Mouse (Mus musculus): Measurements from ENCODE around the gene Cgnl1. TPM values are rescaled to one million over a fixed set of nuclear protein-coding genes. Genes with fewer than 3 reads are reported as not detected.
A peak's percentile ranks its signal among the peaks of the same experiment; 100 is the strongest.

Cgnl1 gene
- polyA plus RNA-seq, 1 experiment from 2014 or later, result 30.9 TPM

GRCm38 (mm10) chr9:71704332-71705014 is 66.9 kb downstream of the Cgnl1 start:
- ATAC-seq (ENCODE audit: low FRiP score, low TSS enrichment), result peak; percentile 57; the same call in 1 of the 2 replicates
- Histone ChIP-seq H3K36me3 (ENCODE audit: insufficient read depth, low read length) (peaks cover 6% of the 10 kb centered on the region), H3K27me3 (ENCODE audit: insufficient read depth, low read length) (no peaks in the 10 kb centered on the region), H3K27ac (ENCODE audit: low read length) (peak overlapping the region; percentile 43), H3K4me3 (ENCODE audit: low read length) (no peak overlapping the region), H3K9me3 (ENCODE audit: low read length) (no peaks in the 10 kb centered on the region), H3K4me1 (ENCODE audit: insufficient read depth, low read length) (peaks cover 12% of the 10 kb centered on the region; the same call in 1 of the 2 replicates), H3K4me2 (replicated peaks; ENCODE audit: low read depth, low read length) (no peak overlapping the region), H3K9ac (replicated peaks; ENCODE audit: low read length) (no peak overlapping the region)
- 52% methylated on average over 13 of the region's 13 CpGs for WGBS

- Histone ChIP-seq H3K9me3 (ENCODE audit: low read length) (no peaks in the 10 kb centered on the region), H3K36me3 (ENCODE audit: insufficient read depth, low read length) (no peaks in the 10 kb centered on the region), H3K9ac (replicated peaks; ENCODE audit: low read length) (no peak overlapping the region), H3K27ac (ENCODE audit: low read length) (no peak overlapping the region), H3K4me2 (replicated peaks; ENCODE audit: low read depth, low read length) (no peak overlapping the region), H3K4me1 (ENCODE audit: insufficient read depth, low read length) (peaks cover 34% of the 10 kb centered on the region), H3K4me3 (ENCODE audit: low read length) (no peak overlapping the region), H3K27me3 (ENCODE audit: insufficient read depth, low read length) (no peaks in the 10 kb centered on the region)
- ATAC-seq (ENCODE audit: low FRiP score, low TSS enrichment), result no peak
- 90% methylated on average over 5 of the region's 5 CpGs for WGBS
Measured at GRCm38 (mm10) chr9:71699087-71699486, 72.3 kb downstream of the Cgnl1 start.

- Histone ChIP-seq H3K4me3 (ENCODE audit: low read length) (no peak overlapping the region), H3K4me1 (ENCODE audit: insufficient read depth, low read length) (peaks cover 34% of the 10 kb centered on the region), H3K27me3 (ENCODE audit: insufficient read depth, low read length) (no peaks in the 10 kb centered on the region), H3K9me3 (ENCODE audit: low read length) (no peaks in the 10 kb centered on the region), H3K27ac (ENCODE audit: low read length) (no peak overlapping the region), H3K36me3 (ENCODE audit: insufficient read depth, low read length) (no peaks in the 10 kb centered on the region), H3K4me2 (replicated peaks; ENCODE audit: low read depth, low read length) (no peak overlapping the region), H3K9ac (replicated peaks; ENCODE audit: low read length) (no peak overlapping the region)
- ATAC-seq (ENCODE audit: low FRiP score, low TSS enrichment), result no peak
- 85% methylated on average over 3 of the region's 3 CpGs for WGBS
Measured at GRCm38 (mm10) chr9:71698116-71698515, 73.3 kb downstream of the Cgnl1 start.

GRCm38 (mm10) chr9:71697189-71697588 is 74.2 kb downstream of the Cgnl1 start:
- WGBS, result 65% methylated on average over 2 of the region's 2 CpGs
- no peak overlapping the region for H3K4me2 ChIP-seq (replicated peaks; ENCODE audit: low read depth, low read length)
- no peak for ATAC-seq (ENCODE audit: low FRiP score, low TSS enrichment)

GRCm38 (mm10) chr9:71696762-71697161 is 74.6 kb downstream of the Cgnl1 start:
- H3K4me3 ChIP-seq (ENCODE audit: low read length), result no peak overlapping the region
- ATAC-seq (ENCODE audit: low FRiP score, low TSS enrichment), result no peak
- no peak overlapping the region for H3K4me2 ChIP-seq (replicated peaks; ENCODE audit: low read depth, low read length)
- no peaks in the 10 kb centered on the region for H3K36me3 ChIP-seq (ENCODE audit: insufficient read depth, low read length)
- no peaks in the 10 kb centered on the region for H3K27me3 ChIP-seq (ENCODE audit: insufficient read depth, low read length)
- H3K27ac ChIP-seq (ENCODE audit: low read length), result no peak overlapping the region
- WGBS, result 73% methylated on average over 6 of the region's 6 CpGs
- no peak overlapping the region for H3K9ac ChIP-seq (replicated peaks; ENCODE audit: low read length)
- H3K4me1 ChIP-seq (ENCODE audit: insufficient read depth, low read length), result peaks cover 31% of the 10 kb centered on the region
- no peaks in the 10 kb centered on the region for H3K9me3 ChIP-seq (ENCODE audit: low read length)

More at GRCm38 (mm10) chr9:71697189-71697588, 74.2 kb downstream of the Cgnl1 start:
- Histone ChIP-seq H3K4me1 (ENCODE audit: insufficient read depth, low read length) (peaks cover 33% of the 10 kb centered on the region), H3K4me3 (ENCODE audit: low read length) (no peak overlapping the region), H3K9ac (replicated peaks; ENCODE audit: low read length) (no peak overlapping the region), H3K9me3 (ENCODE audit: low read length) (no peaks in the 10 kb centered on the region), H3K36me3 (ENCODE audit: insufficient read depth, low read length) (no peaks in the 10 kb centered on the region), H3K27ac (ENCODE audit: low read length) (no peak overlapping the region), H3K27me3 (ENCODE audit: insufficient read depth, low read length) (no peaks in the 10 kb centered on the region)

- H3K9me3 ChIP-seq (ENCODE audit: low read length), result no peaks in the 10 kb centered on the region
- no peak for ATAC-seq (ENCODE audit: low FRiP score, low TSS enrichment)
- H3K36me3 ChIP-seq (ENCODE audit: insufficient read depth, low read length), result no peaks in the 10 kb centered on the region
- no peak overlapping the region for H3K4me3 ChIP-seq (ENCODE audit: low read length)
- no peak overlapping the region for H3K9ac ChIP-seq (replicated peaks; ENCODE audit: low read length)
- 54% methylated on average over 3 of the region's 3 CpGs for WGBS
- H3K27ac ChIP-seq (ENCODE audit: low read length), result no peak overlapping the region
- H3K4me1 ChIP-seq (ENCODE audit: insufficient read depth, low read length), result peaks cover 40% of the 10 kb centered on the region
- no peak overlapping the region for H3K4me2 ChIP-seq (replicated peaks; ENCODE audit: low read depth, low read length)
- no peaks in the 10 kb centered on the region for H3K27me3 ChIP-seq (ENCODE audit: insufficient read depth, low read length)
Measured at GRCm38 (mm10) chr9:71695133-71695532, 76.3 kb downstream of the Cgnl1 start.

GRCm38 (mm10) chr9:71694223-71694622 is 77.2 kb downstream of the Cgnl1 start:
- no peaks in the 10 kb centered on the region for H3K9me3 ChIP-seq (ENCODE audit: low read length)
- 0 out of 2 replicates have a peak overlapping the region, but pooled peaks have one; percentile 0 for H3K9ac ChIP-seq (replicated peaks; ENCODE audit: low read length)
- H3K27me3 ChIP-seq (ENCODE audit: insufficient read depth, low read length), result no peaks in the 10 kb centered on the region
- H3K27ac ChIP-seq (ENCODE audit: low read length), result peak overlapping the region; percentile 66
- no peaks in the 10 kb centered on the region for H3K36me3 ChIP-seq (ENCODE audit: insufficient read depth, low read length)
- no peak overlapping the region for H3K4me2 ChIP-seq (replicated peaks; ENCODE audit: low read depth, low read length)
- ATAC-seq (ENCODE audit: low FRiP score, low TSS enrichment), result no peak
- H3K4me3 ChIP-seq (ENCODE audit: low read length), result no peak overlapping the region
- peaks cover 49% of the 10 kb centered on the region for H3K4me1 ChIP-seq (ENCODE audit: insufficient read depth, low read length)
- 28% methylated on average over 4 of the region's 4 CpGs for WGBS

- Histone ChIP-seq H3K4me1 (ENCODE audit: insufficient read depth, low read length) (peaks cover 53% of the 10 kb centered on the region), H3K27ac (ENCODE audit: low read length) (peak overlapping the region; percentile 66)
Measured at GRCm38 (mm10) chr9:71693771-71694170, 77.6 kb downstream of the Cgnl1 start.

GRCm38 (mm10) chr9:71692165-71692564 is 79.2 kb downstream of the Cgnl1 start:
- Histone ChIP-seq H3K4me3 (ENCODE audit: low read length) (no peak overlapping the region), H3K27ac (ENCODE audit: low read length) (0 out of 2 replicates have a peak overlapping the region, but pooled peaks have one; percentile 35), H3K4me1 (ENCODE audit: insufficient read depth, low read length) (peaks cover 61% of the 10 kb centered on the region), H3K9me3 (ENCODE audit: low read length) (no peaks in the 10 kb centered on the region), H3K27me3 (ENCODE audit: insufficient read depth, low read length) (no peaks in the 10 kb centered on the region), H3K4me2 (replicated peaks; ENCODE audit: low read depth, low read length) (no peak overlapping the region), H3K36me3 (ENCODE audit: insufficient read depth, low read length) (no peaks in the 10 kb centered on the region), H3K9ac (replicated peaks; ENCODE audit: low read length) (no peak overlapping the region)
- no peak for ATAC-seq (ENCODE audit: low FRiP score, low TSS enrichment)
- 81% methylated on average over 7 of the region's 7 CpGs for WGBS

More at GRCm38 (mm10) chr9:71693771-71694170, 77.6 kb downstream of the Cgnl1 start:
- Histone ChIP-seq H3K27me3 (ENCODE audit: insufficient read depth, low read length) (no peaks in the 10 kb centered on the region), H3K9ac (replicated peaks; ENCODE audit: low read length) (0 out of 2 replicates have a peak overlapping the region, but pooled peaks have one; percentile 0), H3K4me3 (ENCODE audit: low read length) (no peak overlapping the region), H3K36me3 (ENCODE audit: insufficient read depth, low read length) (no peaks in the 10 kb centered on the region), H3K9me3 (ENCODE audit: low read length) (no peaks in the 10 kb centered on the region), H3K4me2 (replicated peaks; ENCODE audit: low read depth, low read length) (no peak overlapping the region)
- ATAC-seq (ENCODE audit: low FRiP score, low TSS enrichment), result no peak
- 64% methylated on average over 4 of the region's 4 CpGs for WGBS

- Histone ChIP-seq H3K27ac (ENCODE audit: low read length) (peak overlapping the region; percentile 91), H3K36me3 (ENCODE audit: insufficient read depth, low read length) (no peaks in the 10 kb centered on the region), H3K4me1 (ENCODE audit: insufficient read depth, low read length) (peaks cover 40% of the 10 kb centered on the region), H3K9ac (replicated peaks; ENCODE audit: low read length) (no peak overlapping the region), H3K9me3 (ENCODE audit: low read length) (no peaks in the 10 kb centered on the region), H3K4me2 (replicated peaks; ENCODE audit: low read depth, low read length) (no peak overlapping the region), H3K4me3 (ENCODE audit: low read length) (no peak overlapping the region), H3K27me3 (ENCODE audit: insufficient read depth, low read length) (no peaks in the 10 kb centered on the region)
- peak; percentile 80 for ATAC-seq (ENCODE audit: low FRiP score, low TSS enrichment)
- 28% methylated on average over 2 of the region's 2 CpGs for WGBS
Measured at GRCm38 (mm10) chr9:71689369-71690073, 81.9 kb downstream of the Cgnl1 start.

Data from kidney, embryonic 16.5 days (tissue).